Mouse (Mus musculus) thymus, adult 2 months (tissue): ENCODE data around the gene Clec9a.

Experiments used
- CTCF ChIP-seq: fragments of 200-500 bp; IDR thresholded peaks from 2 replicates; pipeline ENCODE4 v1.5.1; 2012; ENCODE audit warnings: mild to moderate bottlenecking, control low read depth, low read length, moderate library complexity, borderline replicate concordance; ENCODE audit not compliant: control insufficient read depth, poor library complexity, insufficient read depth; ENCODE audit errors: extremely low read depth
- POLR2A ChIP-seq: fragments of 200-500 bp; IDR thresholded peaks from 2 replicates; pipeline ENCODE4 v1.6.1; 2012; ENCODE audit warnings: mild to moderate bottlenecking, low read length, control low read depth, moderate library complexity; ENCODE audit not compliant: control insufficient read depth, poor library complexity, insufficient read depth; ENCODE audit errors: extremely low read depth

- TF ChIP-seq POLR2A = no peak
- TF ChIP-seq CTCF = no peak
Measured at GRCm38 (mm10) chr6:129438033-129438432, 29.4 kb downstream of the Clec9a start.
